In the genomic region with DNA sequence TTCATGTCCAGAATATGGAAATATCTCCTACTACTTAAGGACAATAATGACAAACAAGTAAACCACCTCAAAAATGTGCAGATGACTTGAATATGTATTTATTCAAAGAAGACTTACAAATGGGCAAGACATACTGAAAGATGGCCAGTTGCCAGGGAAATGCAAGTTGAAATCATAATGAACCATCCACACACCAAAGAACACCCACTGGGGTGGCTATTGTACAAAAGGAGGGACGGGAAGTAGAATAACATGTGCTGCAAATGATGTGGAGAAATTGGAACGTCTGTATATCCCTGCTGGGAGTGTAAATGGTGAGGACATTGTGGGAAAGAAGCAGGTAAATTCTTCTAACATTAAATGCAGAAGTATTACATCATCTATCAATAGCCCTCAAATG, we compare ENCODE assay signal across 25 mouse cellular contexts. TPM values are rescaled to one million over a fixed set of nuclear protein-coding genes. Genes with fewer than 3 reads are reported as not detected.
"Had no signal": no experiment of that assay in that cellular context is flagged by ENCODE, and none has a peak within 500 bp of the region (broad histone marks: within the 10 kb centered on the region; RNA-seq: fewer than 3 reads in every experiment).

No protein-coding gene starts in this region.

- H3K9ac ChIP-seq: liver, embryonic 13.5 days; liver, embryonic 15.5 days; liver, postnatal 0 days; lung, embryonic 15.5 days; midbrain, embryonic 12.5 days; neural tube, embryonic 12.5 days; stomach, embryonic 15.5 days had no signal

- H3K27me3 ChIP-seq: liver, embryonic 13.5 days; liver, embryonic 15.5 days; lung, embryonic 15.5 days; megakaryocyte, embryonic 14.5 days; midbrain, embryonic 12.5 days; neural tube, embryonic 12.5 days; stomach, embryonic 15.5 days had no signal

- H3K4me2 ChIP-seq: liver, embryonic 13.5 days; liver, embryonic 15.5 days; lung, embryonic 15.5 days; midbrain, embryonic 12.5 days; neural tube, embryonic 12.5 days; stomach, embryonic 15.5 days had no signal

- DNase-seq: liver, embryonic 13.5 days; liver, postnatal 0 days; lung, adult 2 months; lung, postnatal 14 days; lung, postnatal 36 days; right cerebral cortex, postnatal 14 days; thymus, adult 2 months; thymus, postnatal 25 days; thymus, postnatal 4 days had no signal

- H3K4me3 ChIP-seq: liver, embryonic 13.5 days; liver, embryonic 15.5 days; lung, embryonic 15.5 days; megakaryocyte, embryonic 14.5 days; midbrain, embryonic 12.5 days; neural tube, embryonic 12.5 days; stomach, embryonic 15.5 days had no signal

- ATAC-seq: liver, postnatal 0 days; lung, postnatal 0 days had no signal

- H3K4me1 ChIP-seq: liver, embryonic 13.5 days; liver, embryonic 15.5 days; lung, embryonic 15.5 days; megakaryocyte, embryonic 14.5 days; midbrain, embryonic 12.5 days; neural tube, embryonic 12.5 days; stomach, embryonic 15.5 days had no signal

- H3K9me3 ChIP-seq: liver, embryonic 13.5 days; liver, embryonic 15.5 days; lung, embryonic 15.5 days; midbrain, embryonic 12.5 days; neural tube, embryonic 12.5 days; stomach, embryonic 15.5 days had no signal

- H3K36me3 ChIP-seq: liver, embryonic 13.5 days; liver, embryonic 15.5 days; lung, embryonic 15.5 days; midbrain, embryonic 12.5 days; neural tube, embryonic 12.5 days; stomach, embryonic 15.5 days had no signal

- H3K27ac ChIP-seq: liver, embryonic 13.5 days; liver, embryonic 15.5 days; lung, embryonic 15.5 days; macrophage; midbrain, embryonic 12.5 days; neural tube, embryonic 12.5 days; stomach, embryonic 15.5 days; stomach, postnatal 0 days had no signal

RNA-seq across cellular contexts. Expression of gene Gm11099, which starts 46.3 kb away (rescaled TPM):
- total RNA-seq: megakaryocyte progenitor cell, adult 5-6 weeks; monocyte, adult 5-6 weeks; neutrophil, adult 5-6 weeks had no signal
- polyA plus RNA-seq: liver, embryonic 13.5 days; liver, embryonic 15.5 days; liver, postnatal 0 days; lung, adult 2 months; lung, embryonic 15.5 days; lung, postnatal 0 days; macrophage; midbrain, embryonic 12.5 days; neural tube, embryonic 12.5 days; neural tube, embryonic 14.5 days; spleen, adult 2 months; stomach, embryonic 15.5 days; stomach, postnatal 0 days; testis, adult 2 months; thymus, adult 2 months; urinary bladder, adult 2 months had no signal
